Mouse (Mus musculus) megakaryocyte, embryonic 14.5 days (primary cell): ENCODE measurements around the gene Fmo2. TPM values are rescaled to one million over a fixed set of nuclear protein-coding genes. Genes with fewer than 3 reads are reported as not detected.

ENCODE experiments used
- H3K27me3 ChIP-seq: replicated peaks from 2 replicates; pipeline ENCODE3; 2012; ENCODE audit warnings: inconsistent platforms
- H3K36me3 ChIP-seq: replicated peaks from 2 replicates; pipeline ENCODE3; 2012; ENCODE audit warnings: low read length, inconsistent platforms, mixed read lengths
- H3K4me1 ChIP-seq: 2 replicates; pipeline ENCODE4 v1.6.1; 2012; ENCODE audit warnings: inconsistent platforms
- H3K4me3 ChIP-seq: replicated peaks from 2 replicates; pipeline ENCODE3; 2012; ENCODE audit warnings: moderate library complexity, mild to moderate bottlenecking, inconsistent platforms
- H3K9me3 ChIP-seq: 2 replicates; pipeline ENCODE4 v1.6.1; 2012; ENCODE audit warnings: inconsistent platforms
- FLI1 ChIP-seq: IDR thresholded peaks from 2 replicates; pipeline ENCODE4 v1.6.1; 2012; ENCODE audit warnings: low read length, inconsistent platforms, mixed read lengths
- GATA1 ChIP-seq: IDR thresholded peaks from 3 replicates; pipeline ENCODE4 v1.6.1; 2012; ENCODE audit warnings: mixed read lengths, low read length, inconsistent platforms, borderline replicate concordance
- polyA plus RNA-seq: library from polyadenylated mRNA; stranded (reverse); fragments of >175 nt; gene quantifications from 2 replicates; pipeline ENCODE4 v1.2.3, GENCODE M21; 2012; ENCODE audit warnings: low replicate concordance; ENCODE audit not compliant: insufficient read depth

The Fmo2 gene
- polyA plus RNA-seq = not detected in 2 replicates

- Histone ChIP-seq H3K4me1 (no peaks in the 10 kb centered on the region), H3K9me3 (no peaks in the 10 kb centered on the region), H3K36me3 (no peaks in the 10 kb centered on the region), H3K4me3 (no peak within 1 kb of the TSS), H3K27me3 (no peaks in the 10 kb centered on the region)
- TF ChIP-seq GATA1 = no peak
- no peak for TF ChIP-seq FLI1
Observed at GRCm38 (mm10) chr1:162897838-162898811, at the start of gene Fmo2. TSS of gene Fmo2 (minus strand) at chr1:162898726.

- Histone ChIP-seq H3K36me3 (no peaks in the 10 kb centered on the region), H3K9me3 (no peaks in the 10 kb centered on the region), H3K27me3 (no peaks in the 10 kb centered on the region), H3K4me3 (no peak overlapping the region), H3K4me1 (no peaks in the 10 kb centered on the region)
- TF ChIP-seq GATA1 = no peak
Observed at GRCm38 (mm10) chr1:162947934-162948333, 49.4 kb upstream of the Fmo2 start.

GRCm38 (mm10) chr1:162946837-162947558, 48.5 kb upstream of the Fmo2 start:
- H3K4me1 ChIP-seq = no peaks in the 10 kb centered on the region
- H3K4me3 ChIP-seq = no peak overlapping the region
- H3K36me3 ChIP-seq = no peaks in the 10 kb centered on the region
- TF ChIP-seq FLI1 = no peak
- no peak for TF ChIP-seq GATA1
- no peaks in the 10 kb centered on the region for H3K9me3 ChIP-seq
- H3K27me3 ChIP-seq = no peaks in the 10 kb centered on the region

- TF ChIP-seq GATA1 = no peak
- TF ChIP-seq FLI1 = no peak
- Histone ChIP-seq H3K4me1 (no peaks in the 10 kb centered on the region), H3K36me3 (no peaks in the 10 kb centered on the region), H3K9me3 (peaks cover 3% of the 10 kb centered on the region; the same call in 1 of the 2 replicates), H3K4me3 (no peak overlapping the region), H3K27me3 (no peaks in the 10 kb centered on the region)
Observed at GRCm38 (mm10) chr1:162943700-162944099, 45.2 kb upstream of the Fmo2 start.

GRCm38 (mm10) chr1:162938696-162939351, 40.3 kb upstream of the Fmo2 start:
- Histone ChIP-seq H3K36me3 (no peaks in the 10 kb centered on the region), H3K27me3 (no peaks in the 10 kb centered on the region), H3K4me1 (no peaks in the 10 kb centered on the region), H3K9me3 (peaks cover 3% of the 10 kb centered on the region; the same call in 1 of the 2 replicates), H3K4me3 (no peak overlapping the region)
- TF ChIP-seq FLI1 (no peak), GATA1 (no peak)

GRCm38 (mm10) chr1:162937970-162938695, 39.6 kb upstream of the Fmo2 start:
- Histone ChIP-seq H3K36me3 (no peaks in the 10 kb centered on the region), H3K27me3 (no peaks in the 10 kb centered on the region), H3K9me3 (peaks cover 3% of the 10 kb centered on the region; the same call in 1 of the 2 replicates), H3K4me1 (no peaks in the 10 kb centered on the region), H3K4me3 (no peak overlapping the region)
- TF ChIP-seq FLI1 (no peak), GATA1 (no peak)

GRCm38 (mm10) chr1:162937415-162937814, 38.9 kb upstream of the Fmo2 start, which contains the start of gene Fmo6:
TSS of gene Fmo6 (minus strand) at chr1:162937515.
- Histone ChIP-seq H3K4me3 (no peak within 1 kb of the TSS), H3K27me3 (no peaks in the 10 kb centered on the region), H3K36me3 (no peaks in the 10 kb centered on the region), H3K4me1 (no peaks in the 10 kb centered on the region), H3K9me3 (peaks cover 3% of the 10 kb centered on the region; the same call in 1 of the 2 replicates)
- TF ChIP-seq GATA1 (no peak), FLI1 (no peak)

- Histone ChIP-seq H3K4me3 (no peak overlapping the region), H3K4me1 (no peaks in the 10 kb centered on the region), H3K36me3 (no peaks in the 10 kb centered on the region), H3K9me3 (no peaks in the 10 kb centered on the region), H3K27me3 (no peaks in the 10 kb centered on the region)
- TF ChIP-seq GATA1 (no peak), FLI1 (no peak)
Observed at GRCm38 (mm10) chr1:162934374-162935012, 36.0 kb upstream of the Fmo2 start.

GRCm38 (mm10) chr1:162932386-162932785, 33.9 kb upstream of the Fmo2 start:
- no peak overlapping the region for H3K4me3 ChIP-seq
- no peaks in the 10 kb centered on the region for H3K9me3 ChIP-seq
- no peaks in the 10 kb centered on the region for H3K36me3 ChIP-seq
- TF ChIP-seq FLI1 (no peak), GATA1 (no peak)
- H3K27me3 ChIP-seq = no peaks in the 10 kb centered on the region
- H3K4me1 ChIP-seq = no peaks in the 10 kb centered on the region
